9 mouse cellular contexts compared by ENCODE assay signal in the genomic region with DNA sequence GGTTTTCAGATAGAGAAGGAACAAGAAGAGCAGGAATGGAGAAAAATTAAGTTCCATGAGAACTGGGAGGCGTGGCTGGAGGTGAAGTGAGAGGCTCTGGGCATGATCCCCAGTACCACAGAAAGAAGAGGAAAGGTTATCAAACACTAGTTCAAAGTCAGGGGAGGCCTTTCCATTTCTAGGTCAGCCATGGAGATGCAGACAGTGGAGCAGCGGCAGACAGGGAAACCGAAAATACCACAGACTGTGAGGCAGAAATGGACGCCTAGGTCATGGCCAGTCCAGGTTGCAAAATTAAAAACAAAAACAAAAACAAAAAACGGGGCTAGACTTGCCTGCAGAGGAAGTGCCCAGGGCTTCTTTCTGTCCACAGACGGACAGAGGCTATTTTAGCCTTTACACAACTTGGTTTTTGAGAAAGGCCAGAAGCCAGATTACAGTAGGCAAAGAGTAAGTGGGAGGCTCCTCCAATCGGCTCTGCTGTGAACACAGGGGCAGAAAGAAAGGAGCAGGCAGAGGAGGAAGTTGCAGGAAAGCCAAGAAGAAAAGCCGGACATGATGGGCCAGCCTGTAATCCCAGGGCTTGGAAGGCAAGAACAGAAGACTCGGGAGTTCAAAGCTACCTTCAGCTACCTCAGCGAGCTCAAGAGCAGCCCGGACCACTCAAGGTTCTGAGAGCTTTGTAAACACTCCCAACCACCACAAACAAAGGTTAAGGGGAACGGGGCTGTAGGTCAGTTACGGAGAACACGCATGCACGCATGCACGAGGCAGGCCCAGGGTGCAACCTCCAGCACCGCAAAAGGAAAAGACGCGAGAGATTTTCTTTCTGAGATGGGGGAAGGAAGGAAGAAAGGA. TPM values are rescaled to one million over a fixed set of nuclear protein-coding genes. Genes with fewer than 3 reads are reported as not detected.
DNase-seq lines count a peak whose midpoint lies in the region; ATAC-seq and TF ChIP-seq lines count a peak whose summit lies in the region.
"Had no signal": no experiment of that assay in that cellular context is flagged by ENCODE, and none has a peak within 500 bp of the region (broad histone marks: within the 10 kb centered on the region; RNA-seq: fewer than 3 reads in every experiment).

No protein-coding gene starts in this region.

- no peak for ATAC-seq in lung, embryonic 15.5 days (ENCODE audit: borderline replicate concordance, extremely low read depth, low FRiP score, low TSS enrichment)
- no peak for ATAC-seq in monocyte, adult 5-6 weeks (replicated peaks; ENCODE audit: insufficient number of reproducible peaks, low FRiP score, low TSS enrichment, poor library complexity, severe bottlenecking)

- H3K4me3 ChIP-seq in heart, adult 2 months, result peak overlapping the region; percentile 30
- H3K4me3 ChIP-seq in lung, embryonic 15.5 days, result no peak overlapping the region
- H3K4me3 ChIP-seq: forebrain, embryonic 12.5 days; megakaryocyte, embryonic 14.5 days had no signal

- no peaks in the 10 kb centered on the region for H3K27me3 ChIP-seq in heart, adult 2 months (ENCODE audit: control insufficient read depth, insufficient read depth, low read length)
- H3K27me3 ChIP-seq in lung, embryonic 15.5 days, result no peaks in the 10 kb centered on the region
- H3K27me3 ChIP-seq: forebrain, embryonic 12.5 days had no signal

- intact Hi-C loops in heart, adult 2 months (cut with DNase I), result no loop called here
- intact Hi-C loops in heart, postnatal 10 days (cut with DNase I), result loop anchor here (1.0 kb wide), 1 partner anchor 32 kb away; no protein-coding TSS in a partner anchor

- H3K4me2 ChIP-seq in lung, embryonic 15.5 days, result peak overlapping the region; percentile 34
- H3K4me2 ChIP-seq: forebrain, embryonic 12.5 days had no signal

- H3K79me2 ChIP-seq in heart, adult 2 months (replicated peaks; ENCODE audit: control insufficient read depth, insufficient read depth, low read length), result peaks cover 1% of the 10 kb centered on the region; the same call in 1 of the 2 replicates

- H3K27ac ChIP-seq in heart, adult 2 months, result peak overlapping the region; percentile 53
- peak overlapping the region; percentile 81 for H3K27ac ChIP-seq in lung, embryonic 15.5 days
- H3K27ac ChIP-seq: forebrain, embryonic 12.5 days had no signal

- H3K9me3 ChIP-seq in lung, embryonic 15.5 days, result no peaks in the 10 kb centered on the region
- H3K9me3 ChIP-seq: forebrain, embryonic 12.5 days had no signal

- no peak for DNase-seq in heart, adult 2 months
- no peak for DNase-seq in heart, postnatal 10 days
- DNase-seq in thymus, postnatal 14 days, result peak; percentile 7
- DNase-seq in thymus, postnatal 4 days, result no peak
- DNase-seq in left cerebral cortex, adult 8-10 months (ENCODE audit: low spot score in 2 of 2), result no peak

- TF ChIP-seq POLR2A in heart, adult 2 months (IDR thresholded peaks at IDR 0.05; ENCODE audit: insufficient read depth, low read depth, low read length), result no peak

- H3K36me3 ChIP-seq in heart, adult 2 months (ENCODE audit: control insufficient read depth, insufficient read depth, low read length), result peaks cover 11% of the 10 kb centered on the region
- no peaks in the 10 kb centered on the region for H3K36me3 ChIP-seq in lung, embryonic 15.5 days

- peaks cover 16% of the 10 kb centered on the region for H3K4me1 ChIP-seq in heart, adult 2 months (ENCODE audit: control insufficient read depth, insufficient read depth, low read length)
- H3K4me1 ChIP-seq in lung, embryonic 15.5 days, result peaks cover 39% of the 10 kb centered on the region
- H3K4me1 ChIP-seq: megakaryocyte, embryonic 14.5 days had no signal

- TF ChIP-seq CTCF in heart, adult 2 months (IDR thresholded peaks at IDR 0.05), result no peak

- WGBS in heart, adult 2 months, result 31% methylated on average over 19 of the region's 19 CpGs
- WGBS in lung, embryonic 15.5 days, result 51% methylated on average over 19 of the region's 19 CpGs

- no peak for TF ChIP-seq EP300 in heart, adult 2 months (IDR thresholded peaks at IDR 0.05; ENCODE audit: insufficient read depth, low read depth, low read length)

- H3K9ac ChIP-seq in heart, adult 2 months (ENCODE audit: low read depth, low read length), result peak overlapping the region; percentile 57
- no peak overlapping the region for H3K9ac ChIP-seq in lung, embryonic 15.5 days
- H3K9ac ChIP-seq: forebrain, embryonic 12.5 days had no signal

RNA-seq across cellular contexts. Expression of gene Stk39, which starts 6.6 kb away (rescaled TPM):
- total RNA-seq in heart, adult 2 months (2021), result 10 to 100 TPM; 80.9 to 85.2 TPM
- polyA plus RNA-seq in heart, adult 2 months (2012; rRNA removed), result 26.4 and 34.2 TPM in 2 replicates
- total RNA-seq in heart, postnatal 10 days (2021), result 100 to 1,000 TPM; 111 to 145 TPM
- 19.3 and 19.4 TPM in 2 replicates for polyA plus RNA-seq in lung, embryonic 15.5 days (2015; fragmentation: Nextera tagmentation; extraction: Ambion mirVana)
- 10 to 100 TPM; 88.4 to 96.1 (median 92.5) TPM for total RNA-seq in left cerebral cortex, adult 8-10 months (2022)
- total RNA-seq in monocyte, adult 5-6 weeks (2017), result 5.1 to 21.6 TPM (median 5.4 TPM) in 3 replicates
